Mouse (Mus musculus) cerebellum, adult 18-20 months (tissue): ENCODE measurements around the gene Cpt2.

Experiments
- DNase-seq, 2 experiments: peaks; one replicate each; pipeline ENCODE4 v3.0.0; 2021

Gene Cpt2

GRCm38 (mm10) chr4:107923145-107923802, at the start of gene Cpt2:
Cpt2 (minus strand) TSS chr4:107923610.
- DNase-seq, result peak; percentile 83 to 84

GRCm38 (mm10) chr4:107971162-107971561, 47.8 kb upstream of the Cpt2 start:
- no peak for DNase-seq

GRCm38 (mm10) chr4:107969781-107970180, 46.4 kb upstream of the Cpt2 start:
- no peak for DNase-seq

- DNase-seq, result no peak
Observed at GRCm38 (mm10) chr4:107967966-107968682, 44.7 kb upstream of the Cpt2 start, which contains the start of gene Slc1a7. Slc1a7 (plus strand) TSS chr4:107968332.

- DNase-seq, result no peak
Observed at GRCm38 (mm10) chr4:107966416-107967109, 43.2 kb upstream of the Cpt2 start.

GRCm38 (mm10) chr4:107962792-107963191, 39.4 kb upstream of the Cpt2 start:
- DNase-seq, result no peak

- no peak for DNase-seq
Observed at GRCm38 (mm10) chr4:107962044-107962732, 38.8 kb upstream of the Cpt2 start.

- no peak for DNase-seq
Observed at GRCm38 (mm10) chr4:107958487-107958886, 35.1 kb upstream of the Cpt2 start.

- DNase-seq, result no peak
Observed at GRCm38 (mm10) chr4:107955691-107956090, 32.3 kb upstream of the Cpt2 start.

- no peak for DNase-seq
Observed at GRCm38 (mm10) chr4:107952845-107953244, 29.4 kb upstream of the Cpt2 start.

GRCm38 (mm10) chr4:107949918-107950317, 26.5 kb upstream of the Cpt2 start:
- no peak for DNase-seq

GRCm38 (mm10) chr4:107944141-107944540, 20.7 kb upstream of the Cpt2 start:
- no peak for DNase-seq

- DNase-seq, result no peak
Observed at GRCm38 (mm10) chr4:107942741-107943140, 19.3 kb upstream of the Cpt2 start.

- peak in 1 of 2 experiments; percentile 16 for DNase-seq
Observed at GRCm38 (mm10) chr4:107938124-107938523, 14.7 kb upstream of the Cpt2 start.

- DNase-seq, result peak; percentile 73 to 75
Observed at GRCm38 (mm10) chr4:107937338-107937737, 13.9 kb upstream of the Cpt2 start.

- DNase-seq, result no peak
Observed at GRCm38 (mm10) chr4:107935254-107935653, 11.8 kb upstream of the Cpt2 start.

- no peak for DNase-seq
Observed at GRCm38 (mm10) chr4:107933239-107933638, 9.8 kb upstream of the Cpt2 start.

- no peak for DNase-seq
Observed at GRCm38 (mm10) chr4:107931453-107931852, 8.0 kb upstream of the Cpt2 start.

GRCm38 (mm10) chr4:107928726-107929125, 5.3 kb upstream of the Cpt2 start:
- DNase-seq, result no peak

GRCm38 (mm10) chr4:107928269-107928668, 4.9 kb upstream of the Cpt2 start:
- DNase-seq, result no peak

- DNase-seq, result no peak
Observed at GRCm38 (mm10) chr4:107923803-107924194, 389 bp upstream of the Cpt2 start.

- no peak for DNase-seq
Observed at GRCm38 (mm10) chr4:107921952-107922351, 1.5 kb downstream of the Cpt2 start.

GRCm38 (mm10) chr4:107921152-107921695, 2.2 kb downstream of the Cpt2 start:
- no peak for DNase-seq
